Mouse (Mus musculus) embryonic facial prominence, embryonic 14.5 days (tissue): ENCODE data around the gene Adamts3. TPM values are rescaled to one million over a fixed set of nuclear protein-coding genes. Genes with fewer than 3 reads are reported as not detected.

Experiments
- ATAC-seq: fragments of 200-750 bp; cut with Nextera tagmentation; 2 replicates; pipeline ENCODE4 v1.8.0; 2017; ENCODE audit warnings: low read depth, moderate number of reproducible peaks, moderate TSS enrichment
- DNase-seq: peaks from one replicate; pipeline ENCODE4 v3.0.0-alpha.2; 2015; ENCODE audit warnings: low spot score
- H3K27ac ChIP-seq: fragments of 300-500 bp; sonication (generic); replicated peaks from 2 replicates; pipeline ENCODE4 v1.5.1; 2014; ENCODE audit warnings: low read depth, mild to moderate bottlenecking, low read length, moderate library complexity
- H3K27me3 ChIP-seq: fragments of 300-500 bp; sonication (generic); replicated peaks from 2 replicates; pipeline ENCODE4 v1.6.1; 2014; ENCODE audit warnings: low read length; ENCODE audit not compliant: control insufficient read depth, insufficient read depth
- H3K36me3 ChIP-seq: fragments of 300-500 bp; sonication (generic); 2 replicates; pipeline ENCODE4 v1.6.1; 2014; ENCODE audit warnings: low read length, mixed read lengths; ENCODE audit not compliant: control insufficient read depth, insufficient read depth
- H3K4me1 ChIP-seq: fragments of 300-500 bp; sonication (generic); 2 replicates; pipeline ENCODE4 v1.6.1; 2014; ENCODE audit warnings: antibody characterized with exemption, low read length; ENCODE audit not compliant: control insufficient read depth, insufficient read depth
- H3K4me2 ChIP-seq: fragments of 300-500 bp; sonication (generic); 2 replicates; pipeline ENCODE4 v1.6.1; 2014; ENCODE audit warnings: low read depth, mild to moderate bottlenecking, low read length, moderate library complexity, mixed read lengths
- H3K4me3 ChIP-seq: fragments of 300-500 bp; sonication (generic); 2 replicates; pipeline ENCODE4 v1.5.1; 2014; ENCODE audit warnings: low read depth, mild to moderate bottlenecking, low read length
- H3K9ac ChIP-seq: fragments of 300-500 bp; sonication (generic); 2 replicates; pipeline ENCODE4 v1.6.1; 2014; ENCODE audit warnings: low read depth, mild to moderate bottlenecking, low read length, moderate library complexity, mixed read lengths
- H3K9me3 ChIP-seq: fragments of 300-500 bp; sonication (generic); 2 replicates; pipeline ENCODE4 v1.6.1; 2016; ENCODE audit warnings: low read length; ENCODE audit not compliant: control insufficient read depth
- WGBS: fragments of 180-500 bp; shearing (Covaris S2); extraction: QIAGEN DNeasy Blood & Tissue Kit; methylation state at CpG from one replicate; pipeline ENCODE4 v1.1.7; 2014; 5-methylcytosine and 5-hydroxymethylcytosine counted together
- polyA plus RNA-seq: library from polyadenylated mRNA; unstranded; fragments of >200 nt; fragmentation: Nextera tagmentation; extraction: Ambion mirVana; gene quantifications from 2 replicates; pipeline ENCODE4 v1.2.1, GENCODE M21; 2014

Gene Adamts3
- polyA plus RNA-seq, 1 experiment from 2014 or later = 6.5 TPM

GRCm38 (mm10) chr5:89751836-89752235 lies 131.3 kb downstream of the Adamts3 start:
- Histone ChIP-seq H3K4me1 (no peaks in the 10 kb centered on the region), H3K9me3 (no peaks in the 10 kb centered on the region), H3K27me3 (no peaks in the 10 kb centered on the region), H3K4me3 (no peak overlapping the region), H3K4me2 (no peak overlapping the region), H3K36me3 (no peaks in the 10 kb centered on the region), H3K9ac (no peak overlapping the region), H3K27ac (no peak overlapping the region)
- WGBS = 89% methylated on average over 2 of the region's 2 CpGs
- DNase-seq (no peak), ATAC-seq (no peak)

GRCm38 (mm10) chr5:89748185-89748884 lies 134.8 kb downstream of the Adamts3 start:
- peak; percentile 11 for DNase-seq

DNA sequence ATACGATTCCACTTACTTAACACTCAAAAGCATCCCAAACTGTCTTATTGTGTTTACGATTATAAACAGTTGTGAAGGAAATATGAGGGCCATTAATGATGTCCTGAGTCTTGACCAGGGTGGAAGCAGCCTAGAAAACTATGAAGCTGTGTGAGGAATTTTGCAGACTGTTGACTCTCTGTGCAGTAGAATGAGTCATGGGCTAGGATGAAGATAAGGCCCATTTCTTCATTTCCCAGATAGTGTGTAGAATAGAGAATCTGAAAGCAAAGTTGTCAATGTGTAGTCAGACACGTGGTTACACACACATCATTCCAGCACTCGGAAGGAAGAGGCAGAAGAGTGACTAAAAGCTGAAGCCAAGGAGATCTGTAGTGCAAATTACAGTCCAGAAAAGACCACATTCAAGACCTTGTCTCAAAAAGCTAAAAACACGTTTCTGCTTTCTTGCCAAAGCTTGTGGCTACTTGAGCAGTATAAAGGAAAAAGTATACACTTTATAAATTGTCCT lies 135.9 kb downstream of the Adamts3 start:
- 76% methylated on average over 5 of the region's 5 CpGs for whole genome bisulfite sequencing
- Histone ChIP-seq H3K27me3 (no peaks in the 10 kb centered on the region), H3K4me2 (no peak overlapping the region), H3K27ac (no peak overlapping the region), H3K4me3 (no peak overlapping the region), H3K4me1 (no peaks in the 10 kb centered on the region), H3K9me3 (no peaks in the 10 kb centered on the region), H3K9ac (no peak overlapping the region), H3K36me3 (no peaks in the 10 kb centered on the region)
- DNase-seq (peak; percentile 19), ATAC-seq (no peak)

More at GRCm38 (mm10) chr5:89748185-89748884, 134.8 kb downstream of the Adamts3 start:
- 79% methylated on average over 2 of the region's 2 CpGs for WGBS
- Histone ChIP-seq H3K4me2 (no peak overlapping the region), H3K27me3 (no peaks in the 10 kb centered on the region), H3K9ac (no peak overlapping the region), H3K4me3 (no peak overlapping the region), H3K27ac (no peak overlapping the region), H3K4me1 (no peaks in the 10 kb centered on the region), H3K9me3 (no peaks in the 10 kb centered on the region), H3K36me3 (no peaks in the 10 kb centered on the region)
- no peak for ATAC-seq

DNA sequence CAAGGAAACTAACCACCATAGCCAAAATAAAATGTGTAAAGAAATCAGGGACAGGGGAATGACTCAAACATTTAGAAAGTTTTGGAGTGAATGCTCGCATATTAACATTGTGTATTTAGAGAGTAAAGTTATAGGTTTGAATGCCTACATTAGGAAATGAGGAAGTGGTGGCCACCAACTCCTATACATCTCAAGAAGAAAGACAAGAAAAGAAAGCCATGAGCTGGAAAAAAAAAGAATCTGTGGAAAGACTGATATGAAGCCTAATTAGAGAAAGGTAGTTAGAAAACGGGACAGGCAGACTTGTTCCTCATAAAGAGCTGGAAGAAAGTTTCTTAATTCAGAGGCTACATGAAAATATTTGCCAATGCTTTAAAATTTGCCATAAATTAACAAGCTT lies 138.0 kb downstream of the Adamts3 start:
- no peak overlapping the region for H3K27ac ChIP-seq

GRCm38 (mm10) chr5:89734759-89735158 lies 148.4 kb downstream of the Adamts3 start:
- 39% methylated on average over 2 of the region's 2 CpGs for whole genome bisulfite sequencing
- H3K36me3 ChIP-seq = no peaks in the 10 kb centered on the region

More for the DNA sequence above, 138.0 kb downstream of the Adamts3 start:
- no peaks in the 10 kb centered on the region for H3K9me3 ChIP-seq
- no peak for ATAC-seq
- no peak overlapping the region for H3K4me3 ChIP-seq
- no peak overlapping the region for H3K9ac ChIP-seq
- no peaks in the 10 kb centered on the region for H3K36me3 ChIP-seq
- WGBS = 79% methylated on average over 2 of the region's 2 CpGs
- no peaks in the 10 kb centered on the region for H3K4me1 ChIP-seq
- no peak for DNase-seq
- H3K4me2 ChIP-seq = no peak overlapping the region
- H3K27me3 ChIP-seq = no peaks in the 10 kb centered on the region

GRCm38 (mm10) chr5:89730411-89730810 lies 152.7 kb downstream of the Adamts3 start:
- no peaks in the 10 kb centered on the region for H3K36me3 ChIP-seq
- DNase-seq = no peak
- ATAC-seq = no peak
- no peak overlapping the region for H3K9ac ChIP-seq
- H3K4me2 ChIP-seq = no peak overlapping the region
- H3K27me3 ChIP-seq = no peaks in the 10 kb centered on the region
- H3K4me3 ChIP-seq = no peak overlapping the region
- no peaks in the 10 kb centered on the region for H3K4me1 ChIP-seq
- H3K9me3 ChIP-seq = peaks cover 10% of the 10 kb centered on the region
- H3K27ac ChIP-seq = no peak overlapping the region
- WGBS = 76% methylated on average over 3 of the region's 3 CpGs

More at GRCm38 (mm10) chr5:89734759-89735158, 148.4 kb downstream of the Adamts3 start:
- Histone ChIP-seq H3K4me3 (no peak overlapping the region), H3K4me2 (no peak overlapping the region), H3K4me1 (no peaks in the 10 kb centered on the region), H3K9ac (no peak overlapping the region), H3K27ac (no peak overlapping the region), H3K9me3 (no peaks in the 10 kb centered on the region), H3K27me3 (no peaks in the 10 kb centered on the region)
- DNase-seq (peak; percentile 51), ATAC-seq (no peak)

DNA sequence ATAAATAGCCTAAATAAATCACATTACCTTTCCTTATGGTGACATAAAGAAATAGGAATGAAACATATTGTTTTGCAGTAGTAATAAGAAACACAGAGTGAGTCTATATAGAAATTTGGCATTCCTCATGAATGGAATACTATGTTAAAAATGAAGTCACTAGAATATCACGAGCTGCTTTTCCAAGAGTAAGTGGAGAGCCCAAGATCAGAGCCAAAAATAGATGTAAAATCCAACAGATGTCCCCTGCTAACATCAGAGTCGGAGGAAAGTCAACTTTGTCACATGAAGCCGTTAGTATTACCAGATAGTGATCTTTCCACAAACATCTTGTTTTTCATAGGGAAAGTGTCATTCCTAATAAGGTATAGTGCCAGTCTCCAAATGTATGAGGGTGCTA lies 155.0 kb downstream of the Adamts3 start:
- peaks cover 11% of the 10 kb centered on the region for H3K9me3 ChIP-seq
- 68% methylated on average over 3 of the region's 3 CpGs for whole genome bisulfite sequencing
- no peaks in the 10 kb centered on the region for H3K27me3 ChIP-seq

DNA sequence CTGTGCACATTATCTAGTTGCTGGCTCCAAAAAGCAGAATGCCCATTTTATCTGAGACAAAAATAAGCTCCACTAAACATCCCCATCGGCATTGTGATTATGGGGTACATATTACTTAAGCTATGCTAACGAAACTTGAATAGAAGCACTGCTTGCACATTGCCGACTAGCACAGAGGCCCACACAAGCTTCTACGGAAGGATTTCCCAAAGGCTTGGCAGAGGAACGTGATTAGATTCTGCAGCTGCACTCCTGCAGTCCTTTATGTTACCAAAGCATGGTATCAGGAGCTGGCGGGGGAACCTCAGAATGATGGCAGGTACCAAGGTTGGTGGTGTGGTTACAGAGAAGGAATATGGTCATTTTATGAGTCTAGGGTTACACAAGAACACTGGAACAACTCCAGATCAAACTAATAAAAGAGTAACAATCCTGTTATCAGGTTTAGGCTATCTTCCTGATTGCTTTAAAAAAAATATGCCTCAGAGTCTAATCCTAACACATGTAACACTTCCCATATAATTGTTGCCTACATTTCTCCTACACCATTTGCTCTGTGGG lies 155.6 kb downstream of the Adamts3 start:
- Histone ChIP-seq H3K27me3 (no peaks in the 10 kb centered on the region), H3K4me1 (no peaks in the 10 kb centered on the region), H3K4me3 (no peak overlapping the region), H3K4me2 (no peak overlapping the region), H3K27ac (no peak overlapping the region), H3K9ac (no peak overlapping the region), H3K9me3 (peaks cover 11% of the 10 kb centered on the region), H3K36me3 (no peaks in the 10 kb centered on the region)
- ATAC-seq (no peak), DNase-seq (no peak)
- 76% methylated on average over 6 of the region's 6 CpGs for WGBS

More for the DNA sequence above, 155.0 kb downstream of the Adamts3 start:
- Histone ChIP-seq H3K4me1 (no peaks in the 10 kb centered on the region), H3K4me3 (no peak overlapping the region), H3K9ac (no peak overlapping the region), H3K36me3 (no peaks in the 10 kb centered on the region), H3K4me2 (no peak overlapping the region), H3K27ac (no peak overlapping the region)
- ATAC-seq (no peak), DNase-seq (no peak)
